Mouse (Mus musculus) myocyte (in vitro differentiated cells): ENCODE measurements at regions not wholly inside any gene's neighbourhood (a gene's known extent, or its start where the extent isn't known, plus 50 kb on each side); places are given as distances from the start of the nearest gene placed in this dataset.

Source experiments
- H3K27me3 ChIP-seq: one replicate; pipeline ENCODE4 v1.6.1; 2011; ENCODE audit not compliant: control insufficient read depth, insufficient read depth, insufficient read length
- H3K36me3 ChIP-seq: one replicate; pipeline ENCODE4 v1.6.1; 2011; ENCODE audit not compliant: control insufficient read depth, insufficient read depth
- H3K4me2 ChIP-seq: one replicate; pipeline ENCODE4 v1.6.1; 2011; ENCODE audit warnings: low read depth, control low read depth
- H3K4me3 ChIP-seq: one replicate; pipeline ENCODE4 v1.5.1; 2011; ENCODE audit warnings: mild to moderate bottlenecking, control low read depth, moderate library complexity
- H3K79me2 ChIP-seq: one replicate; pipeline ENCODE4 v1.6.1; 2011; ENCODE audit not compliant: control insufficient read depth, insufficient read depth
- H3ac ChIP-seq: one replicate; pipeline ENCODE4 v1.6.1; 2011; ENCODE audit not compliant: control insufficient read depth, insufficient read length
- CEBPB ChIP-seq: IDR thresholded peaks from 2 replicates; pipeline ENCODE4 v1.6.1; 2011; ENCODE audit warnings: mild to moderate bottlenecking, moderate library complexity; ENCODE audit not compliant: poor library complexity, insufficient read depth, severe bottlenecking
- E2F4 ChIP-seq: IDR thresholded peaks from one replicate; pipeline ENCODE4 v1.6.1; 2011; ENCODE audit warnings: mild to moderate bottlenecking, control low read depth, moderate library complexity; ENCODE audit not compliant: insufficient read depth
- MAX ChIP-seq: IDR thresholded peaks from one replicate; pipeline ENCODE4 v1.6.1; 2011; ENCODE audit warnings: low read depth, mild to moderate bottlenecking, control low read depth
- MYOD1 ChIP-seq, 3 experiments: IDR thresholded peaks; one replicate each; pipeline ENCODE4 v1.6.1; 2011; ENCODE audit warnings: control low read depth in 2 of 3, low read depth in 2 of 3, mild to moderate bottlenecking in 2 of 3, moderate library complexity in 1 of 3; ENCODE audit not compliant: insufficient read length in 2 of 3, control insufficient read depth in 1 of 3
- MYOG ChIP-seq, 3 experiments: IDR thresholded peaks; one replicate each; pipeline ENCODE4 v1.6.1; 2011; ENCODE audit warnings: control low read depth in 2 of 3, low read depth in 2 of 3, mild to moderate bottlenecking in 2 of 3; ENCODE audit not compliant: insufficient read length in 2 of 3, control insufficient read depth in 1 of 3, insufficient read depth in 1 of 3
- POLR2A ChIP-seq: IDR thresholded peaks from one replicate; pipeline ENCODE4 v1.6.1; 2011; ENCODE audit warnings: low read depth, mild to moderate bottlenecking, control low read depth, moderate library complexity; ENCODE audit not compliant: insufficient read length
- POLR2AphosphoS2 ChIP-seq: IDR thresholded peaks from one replicate; pipeline ENCODE4 v1.6.1; 2011; ENCODE audit warnings: low read depth, control low read depth; ENCODE audit not compliant: insufficient read length
- REST ChIP-seq: IDR thresholded peaks from one replicate; pipeline ENCODE4 v1.6.1; 2011; ENCODE audit warnings: mild to moderate bottlenecking, control low read depth, moderate library complexity; ENCODE audit not compliant: insufficient read depth, insufficient read length
- SRF ChIP-seq: IDR thresholded peaks from one replicate; pipeline ENCODE4 v1.6.1; 2011; ENCODE audit warnings: low read depth; ENCODE audit not compliant: control insufficient read depth, insufficient read length
- TCF12 ChIP-seq: IDR thresholded peaks from one replicate; pipeline ENCODE4 v1.6.1; 2011; ENCODE audit warnings: mild to moderate bottlenecking, control low read depth; ENCODE audit not compliant: poor library complexity, insufficient read depth, severe bottlenecking
- TCF3 ChIP-seq: IDR thresholded peaks from one replicate; pipeline ENCODE4 v1.6.1; 2011; ENCODE audit warnings: low read depth, control low read depth; ENCODE audit not compliant: insufficient read length
- USF1 ChIP-seq: IDR thresholded peaks from one replicate; pipeline ENCODE4 v1.6.1; 2011; ENCODE audit warnings: low read depth, mild to moderate bottlenecking, control low read depth, moderate library complexity

- Histone ChIP-seq H3K79me2 (no peaks in the 10 kb centered on the region), H3ac (no peak overlapping the region), H3K4me3 (no peak overlapping the region), H3K4me2 (peak overlapping the region; percentile 45), H3K27me3 (no peaks in the 10 kb centered on the region), H3K36me3 (no peaks in the 10 kb centered on the region)
- TF ChIP-seq MYOD1 (IDR thresholded peaks at IDR 0.05; ENCODE audit: control insufficient read depth in 1 of 3, insufficient read length in 2 of 3, low read depth in 2 of 3) = peak in 2 of 3 experiments; percentile 93
- no peak for TF ChIP-seq TCF12
- peak in 2 of 3 experiments; percentile 86 to 88 for TF ChIP-seq MYOG (IDR thresholded peaks at IDR 0.05; ENCODE audit: control insufficient read depth in 1 of 3, insufficient read depth in 1 of 3, insufficient read length in 2 of 3, low read depth in 2 of 3)
Observed at GRCm38 (mm10) chr13:44501777-44502321, 227.4 kb upstream of the Jarid2 start.

DNA sequence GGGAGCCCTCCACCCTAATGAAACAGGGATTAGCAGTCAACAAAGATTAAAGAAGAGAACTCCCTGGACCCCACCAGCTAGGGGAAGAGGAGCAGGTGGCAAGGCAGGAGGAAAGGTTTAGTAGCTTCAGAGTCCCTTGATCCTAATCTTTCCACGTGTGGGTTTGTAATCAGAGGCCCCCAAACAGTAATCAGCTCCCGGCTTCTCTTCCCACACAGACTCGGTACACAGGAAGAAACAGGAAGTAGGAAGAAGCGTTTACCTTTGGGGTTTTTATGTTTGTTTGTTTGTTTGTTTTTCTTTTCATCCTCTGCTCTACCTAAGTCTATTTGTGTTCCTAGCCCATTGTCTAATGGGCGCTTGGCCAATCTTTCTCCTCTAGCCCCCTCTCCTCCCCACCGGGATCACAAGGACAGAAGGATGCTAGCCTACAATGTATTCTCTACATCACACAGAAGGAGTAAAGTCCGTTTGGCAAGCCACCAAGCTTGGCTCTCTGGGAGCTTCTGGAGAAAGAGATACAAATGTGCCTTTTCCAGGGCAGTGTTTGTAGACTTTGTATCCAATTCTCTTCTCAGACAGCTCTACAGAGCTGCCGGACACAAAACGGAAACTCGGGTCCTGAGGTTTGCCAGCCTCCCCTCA, 226.5 kb upstream of the Jarid2 start:
- TF ChIP-seq REST = no peak
- TF ChIP-seq MYOD1 (IDR thresholded peaks at IDR 0.05; ENCODE audit: control insufficient read depth in 1 of 3, insufficient read length in 2 of 3, low read depth in 2 of 3) = no peak
- TF ChIP-seq POLR2A = no peak
- TF ChIP-seq POLR2AphosphoS2 = no peak
- TF ChIP-seq SRF = no peak
- TF ChIP-seq USF1 = no peak
- no peak for TF ChIP-seq MAX
- TF ChIP-seq MYOG (IDR thresholded peaks at IDR 0.05; ENCODE audit: control insufficient read depth in 1 of 3, insufficient read depth in 1 of 3, insufficient read length in 2 of 3, low read depth in 2 of 3) = no peak
- no peak for TF ChIP-seq TCF3
- no peak for TF ChIP-seq TCF12
- TF ChIP-seq CEBPB = no peak
- TF ChIP-seq E2F4 = no peak
- no peaks in the 10 kb centered on the region for H3K79me2 ChIP-seq
- no peaks in the 10 kb centered on the region for H3K36me3 ChIP-seq
- peak overlapping the region; percentile 12 for H3K4me2 ChIP-seq
- H3K4me3 ChIP-seq = no peak overlapping the region
- H3K27me3 ChIP-seq = no peaks in the 10 kb centered on the region
- no peak overlapping the region for H3ac ChIP-seq

- Histone ChIP-seq H3ac (no peak overlapping the region), H3K27me3 (no peaks in the 10 kb centered on the region), H3K79me2 (no peaks in the 10 kb centered on the region), H3K4me2 (no peak overlapping the region), H3K4me3 (no peak overlapping the region), H3K36me3 (no peaks in the 10 kb centered on the region)
- TF ChIP-seq POLR2A (no peak), MYOG (IDR thresholded peaks at IDR 0.05; ENCODE audit: control insufficient read depth in 1 of 3, insufficient read depth in 1 of 3, insufficient read length in 2 of 3, low read depth in 2 of 3) (no peak), TCF12 (no peak), E2F4 (no peak), TCF3 (no peak), POLR2AphosphoS2 (no peak), REST (no peak)
Observed at GRCm38 (mm10) chr13:44503257-44503950, 225.9 kb upstream of the Jarid2 start.

GRCm38 (mm10) chr13:44504455-44504854, 224.8 kb upstream of the Jarid2 start:
- H3K79me2 ChIP-seq = no peaks in the 10 kb centered on the region
- TF ChIP-seq CEBPB (no peak), MYOD1 (IDR thresholded peaks at IDR 0.05; ENCODE audit: control insufficient read depth in 1 of 3, insufficient read length in 2 of 3, low read depth in 2 of 3) (no peak), SRF (no peak)
- H3K27me3 ChIP-seq = no peaks in the 10 kb centered on the region
- no peak overlapping the region for H3ac ChIP-seq
- H3K4me3 ChIP-seq = no peak overlapping the region
- H3K36me3 ChIP-seq = no peaks in the 10 kb centered on the region
- H3K4me2 ChIP-seq = no peak overlapping the region

- TF ChIP-seq TCF3 (no peak), POLR2AphosphoS2 (no peak), USF1 (no peak), E2F4 (no peak), MAX (no peak), POLR2A (no peak), CEBPB (no peak), SRF (no peak), TCF12 (no peak), MYOG (IDR thresholded peaks at IDR 0.05; ENCODE audit: control insufficient read depth in 1 of 3, insufficient read depth in 1 of 3, insufficient read length in 2 of 3, low read depth in 2 of 3) (no peak), REST (no peak), MYOD1 (IDR thresholded peaks at IDR 0.05; ENCODE audit: control insufficient read depth in 1 of 3, insufficient read length in 2 of 3, low read depth in 2 of 3) (no peak)
- H3K4me2 ChIP-seq = no peak overlapping the region
- H3ac ChIP-seq = no peak overlapping the region
- no peaks in the 10 kb centered on the region for H3K79me2 ChIP-seq
- H3K27me3 ChIP-seq = no peaks in the 10 kb centered on the region
- H3K36me3 ChIP-seq = no peaks in the 10 kb centered on the region
- H3K4me3 ChIP-seq = no peak overlapping the region
Observed at GRCm38 (mm10) chr13:44506975-44507374, 222.3 kb upstream of the Jarid2 start.
